Mouse (Mus musculus) liver, embryonic 14.5 days (tissue): Measurements from ENCODE around the gene Nckipsd. TPM values are rescaled to one million over a fixed set of nuclear protein-coding genes. Genes with fewer than 3 reads are reported as not detected.
A peak's percentile ranks its signal among the peaks of the same experiment; 100 is the strongest.

ENCODE experiments used
- ATAC-seq: fragments of 200-750 bp; cut with Nextera tagmentation; 2 replicates; pipeline ENCODE4 v1.8.0; 2017; ENCODE audit warnings: moderate number of reproducible peaks, mild to moderate bottlenecking, moderate library complexity; ENCODE audit not compliant: insufficient read depth
- DNase-seq, 3 experiments: peaks; one replicate each; pipeline ENCODE4 v3.0.0-alpha.2; 2012 to 2013; ENCODE audit warnings: low read depth in 3 of 3, low spot score in 3 of 3
- H3K27ac ChIP-seq: fragments of 300-500 bp; sonication (generic); 2 replicates; pipeline ENCODE4 v1.5.1; 2014; ENCODE audit warnings: moderate library complexity, mild to moderate bottlenecking, control low read depth, inconsistent platforms
- H3K27me3 ChIP-seq: fragments of 300-500 bp; sonication (generic); 2 replicates; pipeline ENCODE4 v1.6.1; 2014; ENCODE audit warnings: mild to moderate bottlenecking, low read length, moderate library complexity; ENCODE audit not compliant: control insufficient read depth, insufficient read depth
- H3K36me3 ChIP-seq: fragments of 300-500 bp; sonication (generic); replicated peaks from 2 replicates; pipeline ENCODE4 v1.6.1; 2014; ENCODE audit warnings: low read depth; ENCODE audit not compliant: control insufficient read depth, insufficient read depth
- H3K4me1 ChIP-seq, 2 experiments: fragments of 200-500 bp in 1 of 2; fragments of 300-500 bp in 1 of 2; sonication (generic) in 1 of 2; replicated peaks; 2 replicates each; pipeline ENCODE4 v1.6.1; 2012 to 2014; ENCODE audit warnings: antibody characterized with exemption in 1 of 2, inconsistent platforms in 1 of 2, low read length in 1 of 2; ENCODE audit not compliant: control insufficient read depth in 2 of 2, insufficient read depth in 2 of 2
- H3K4me2 ChIP-seq: fragments of 300-500 bp; sonication (generic); 2 replicates; pipeline ENCODE4 v1.6.1; 2014; ENCODE audit warnings: low read depth, mild to moderate bottlenecking, control low read depth, moderate library complexity
- H3K4me3 ChIP-seq, 2 experiments: fragments of 200-500 bp in 1 of 2; fragments of 300-500 bp in 1 of 2; sonication (generic) in 1 of 2; 2 replicates each; pipeline ENCODE4 v1.5.1; 2012 to 2014; ENCODE audit warnings: low read depth in 2 of 2, low read length in 2 of 2, mild to moderate bottlenecking in 2 of 2, control low read depth in 1 of 2, inconsistent platforms in 1 of 2, moderate library complexity in 1 of 2; ENCODE audit not compliant: insufficient read depth in 1 of 2
- H3K9ac ChIP-seq: fragments of 300-500 bp; sonication (generic); replicated peaks from 2 replicates; pipeline ENCODE4 v1.6.1; 2014; ENCODE audit warnings: mild to moderate bottlenecking, control low read depth, moderate library complexity
- H3K9me3 ChIP-seq: fragments of 300-500 bp; sonication (generic); 2 replicates; pipeline ENCODE4 v1.6.1; 2016; ENCODE audit warnings: low read length, mixed read lengths; ENCODE audit not compliant: control insufficient read depth
- CTCF ChIP-seq: IDR thresholded peaks from 2 replicates; pipeline ENCODE4 v1.5.1; 2016; ENCODE audit warnings: antibody characterized with exemption, low read depth, control low read depth
- EP300 ChIP-seq: IDR thresholded peaks from 2 replicates; pipeline ENCODE4 v1.6.1; 2016; ENCODE audit warnings: antibody characterized with exemption, low read depth
- WGBS: fragments of 180-500 bp; shearing (Covaris S2); extraction: QIAGEN DNeasy Blood & Tissue Kit; methylation state at CpG from one replicate; pipeline ENCODE4 v1.1.7; 2014; ENCODE audit not compliant: insufficient replicate concordance; 5-methylcytosine and 5-hydroxymethylcytosine counted together
- polyA plus RNA-seq, 2 experiments: library from polyadenylated mRNA; depleted of rRNA in 1 of 2; stranded (reverse) in 1 of 2; unstranded in 1 of 2; fragments of >200 nt; fragmentation: Nextera tagmentation in 1 of 2; extraction: Ambion mirVana in 1 of 2; gene quantifications; 2 replicates each; pipeline versions ENCODE4 v1.2.1 to v1.2.3; 2012 to 2014

Gene Nckipsd
- polyA plus RNA-seq, 2 experiments, result 3.2 to 3.4 TPM

DNA sequence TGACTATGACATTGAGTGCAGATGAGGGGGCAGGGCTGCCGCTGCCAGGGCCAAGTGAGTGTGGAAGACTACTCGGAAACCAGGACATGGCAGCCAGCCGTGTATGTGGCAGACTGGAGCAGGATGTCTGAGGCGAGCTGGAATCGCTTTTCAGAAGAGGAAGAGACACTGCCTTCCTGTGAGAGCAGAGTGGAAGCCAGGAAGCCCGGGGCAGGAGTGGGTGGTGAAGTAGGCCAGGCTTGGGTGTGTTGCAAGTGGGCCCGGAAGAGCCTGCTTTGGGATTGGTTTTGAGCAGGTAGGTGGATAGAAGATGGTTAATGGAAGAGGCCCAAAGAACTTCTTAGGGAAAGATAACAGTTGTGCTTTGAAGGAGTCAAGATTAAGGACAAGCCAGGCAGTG is 7.4 kb downstream of the Nckipsd start:
- TF ChIP-seq EP300, result no peak
- TF ChIP-seq CTCF, result no peak
- Histone ChIP-seq H3K4me3 (no peak overlapping the region), H3K4me1 (no peaks in the 10 kb centered on the region), H3K36me3 (peaks cover 2% of the 10 kb centered on the region), H3K4me2 (no peak overlapping the region), H3K9ac (no peak overlapping the region), H3K27ac (no peak overlapping the region), H3K9me3 (no peaks in the 10 kb centered on the region), H3K27me3 (no peaks in the 10 kb centered on the region)
- no peak for ATAC-seq
- no peak for DNase-seq
- 73% methylated on average over 7 of the region's 7 CpGs for WGBS

GRCm38 (mm10) chr9:108819495-108819894 is 11.3 kb downstream of the Nckipsd start:
- H3K27me3 ChIP-seq, result peaks cover 19% of the 10 kb centered on the region
- WGBS, result 40% methylated on average over 3 of the region's 3 CpGs
- no peak overlapping the region for H3K4me2 ChIP-seq
- no peak overlapping the region for H3K27ac ChIP-seq
- ATAC-seq, result no peak
- H3K4me3 ChIP-seq, result no peak overlapping the region
- DNase-seq, result no peak
- peaks cover 1% of the 10 kb centered on the region for H3K36me3 ChIP-seq
- H3K4me1 ChIP-seq, result no peaks in the 10 kb centered on the region
- peak; percentile 78 for TF ChIP-seq CTCF
- TF ChIP-seq EP300, result no peak
- no peak overlapping the region for H3K9ac ChIP-seq
- no peaks in the 10 kb centered on the region for H3K9me3 ChIP-seq

GRCm38 (mm10) chr9:108820077-108820476 is 11.9 kb downstream of the Nckipsd start:
- Histone ChIP-seq H3K36me3 (no peaks in the 10 kb centered on the region), H3K4me3 (no peak overlapping the region), H3K9ac (no peak overlapping the region), H3K4me2 (no peak overlapping the region), H3K27ac (no peak overlapping the region), H3K27me3 (peaks cover 25% of the 10 kb centered on the region), H3K4me1 (no peaks in the 10 kb centered on the region), H3K9me3 (no peaks in the 10 kb centered on the region)
- 49% methylated on average over 5 of the region's 5 CpGs for WGBS
- TF ChIP-seq EP300, result no peak
- TF ChIP-seq CTCF, result no peak
- ATAC-seq (no peak), DNase-seq (no peak)

GRCm38 (mm10) chr9:108824144-108824685 is 16.0 kb downstream of the Nckipsd start:
- 6% methylated on average over 25 of the region's 25 CpGs for WGBS
- Histone ChIP-seq H3K27ac (no peak overlapping the region), H3K36me3 (no peaks in the 10 kb centered on the region), H3K4me1 (no peaks in the 10 kb centered on the region), H3K4me3 (no peak overlapping the region), H3K4me2 (no peak overlapping the region), H3K9me3 (no peaks in the 10 kb centered on the region), H3K9ac (no peak overlapping the region), H3K27me3 (peaks cover 65% of the 10 kb centered on the region)
- DNase-seq, result no peak
- no peak for ATAC-seq
- TF ChIP-seq CTCF (no peak), EP300 (no peak)

DNA sequence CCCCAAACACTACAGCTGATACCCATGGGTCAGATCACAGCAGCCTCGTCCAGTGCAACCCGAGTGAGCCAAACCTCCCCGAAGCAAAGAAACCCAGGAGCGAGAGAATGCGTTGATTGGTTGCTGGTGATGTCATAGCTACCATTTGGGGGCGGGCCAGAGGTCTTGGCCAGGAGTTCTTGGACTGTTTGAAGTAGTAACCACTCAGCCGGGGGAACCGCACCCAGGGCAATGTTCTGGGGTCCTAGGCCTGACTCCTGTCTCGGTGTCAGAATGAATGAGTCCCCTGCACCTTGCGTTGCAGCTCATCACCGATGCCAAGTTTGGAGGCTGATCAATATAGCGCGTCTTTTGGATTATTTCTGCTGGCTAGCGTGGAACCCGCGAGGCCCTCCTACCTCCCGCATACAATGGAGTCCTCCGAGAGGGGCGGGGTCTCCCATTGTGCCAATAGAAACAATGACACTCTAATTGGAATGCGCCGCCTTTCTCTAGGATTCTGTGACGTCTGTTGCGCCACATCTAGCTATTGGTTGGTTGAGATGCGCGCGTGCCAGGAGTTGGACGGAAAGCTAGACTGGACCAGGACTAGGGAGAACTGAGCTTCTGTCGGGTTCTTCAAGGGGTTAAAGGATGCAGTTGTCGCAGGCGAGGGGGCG is 16.7 kb downstream of the Nckipsd start:
- 4% methylated on average over 31 of the region's 31 CpGs for WGBS
- H3K9ac ChIP-seq, result no peak overlapping the region
- no peak overlapping the region for H3K4me2 ChIP-seq
- H3K36me3 ChIP-seq, result no peaks in the 10 kb centered on the region
- H3K27ac ChIP-seq, result no peak overlapping the region
- no peaks in the 10 kb centered on the region for H3K9me3 ChIP-seq
- no peak overlapping the region for H3K4me3 ChIP-seq
- ATAC-seq (no peak), DNase-seq (no peak)
- TF ChIP-seq CTCF (no peak), EP300 (no peak)
- no peaks in the 10 kb centered on the region for H3K4me1 ChIP-seq
- peaks cover 70% of the 10 kb centered on the region for H3K27me3 ChIP-seq
